Mouse (Mus musculus): ENCODE measurements around the gene A430078G23Rik. TPM values are rescaled to one million over a fixed set of nuclear protein-coding genes. Genes with fewer than 3 reads are reported as not detected.

Gene A430078G23Rik
- polyA plus RNA-seq, 1 experiment from 2014 or later: not detected

DNA sequence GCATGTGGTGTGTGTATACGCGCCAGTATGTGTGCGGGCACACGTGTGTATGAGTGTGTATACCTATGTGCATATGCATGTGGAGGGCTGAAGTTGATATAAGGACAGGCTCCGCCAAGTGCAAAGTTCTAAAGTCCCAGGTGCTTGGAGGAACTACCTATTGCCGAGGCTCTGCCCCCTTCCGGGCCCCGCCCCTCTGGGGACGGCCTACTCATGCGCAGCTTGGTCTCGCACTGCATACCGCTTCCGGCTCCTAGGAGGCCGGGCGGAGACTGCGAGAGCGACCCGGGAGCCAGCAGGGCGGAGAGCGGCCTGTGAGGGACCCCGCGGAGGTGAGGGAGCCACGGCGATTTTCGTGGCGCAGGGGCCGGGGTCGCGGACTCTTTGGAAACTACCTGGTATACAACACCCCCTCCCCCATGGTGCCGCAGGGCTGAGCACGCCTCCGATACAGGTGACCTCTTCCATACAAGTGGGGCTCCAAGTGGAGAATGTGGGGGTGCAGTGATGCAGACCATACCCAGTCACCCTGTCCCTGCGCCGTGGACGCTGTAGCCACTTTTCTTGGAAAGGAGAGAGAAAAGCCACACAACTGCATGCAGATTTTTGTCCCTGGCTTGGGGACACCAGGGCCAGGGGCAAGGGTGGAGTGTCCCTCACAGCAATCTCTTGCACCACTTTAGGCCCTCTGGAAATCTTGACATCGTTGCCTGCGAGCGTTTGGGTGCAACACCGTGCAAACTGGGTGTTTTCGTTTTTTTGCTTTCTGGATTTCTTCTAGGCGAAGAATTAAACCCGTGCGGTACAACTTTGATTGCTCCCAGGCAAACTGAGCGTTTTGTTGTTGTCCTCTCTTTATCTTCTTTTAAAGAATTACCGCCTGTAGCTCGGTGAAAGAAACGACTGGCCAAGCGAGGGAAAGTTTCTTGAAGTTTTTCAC, 39.8 kb downstream of the A430078G23Rik start, which contains the start of gene Arhgef18:
Gene Arhgef18, plus strand, starts transcription at position 236 of the 940 bp plus-strand sequence.
- WGBS: 1% methylated on average over 48 of the region's 48 CpGs
- DNase-seq (ENCODE audit: low spot score) (peak; percentile 89), ATAC-seq (ENCODE audit: low FRiP score) (peak; percentile 97)
- no peak within 1 kb of the TSS for H3K27ac ChIP-seq (ENCODE audit: low read depth, low read length)
- no peaks in the 10 kb centered on the region for H3K9me3 ChIP-seq (ENCODE audit: control insufficient read depth, low read length)
- peaks cover 2% of the 10 kb centered on the region for H3K4me1 ChIP-seq (replicated peaks; ENCODE audit: control insufficient read depth, insufficient read depth, low read length)
- peak within 1 kb of the TSS; percentile 66 for H3K4me2 ChIP-seq (replicated peaks; ENCODE audit: low read depth, low read length)
- no peaks in the 10 kb centered on the region for H3K36me3 ChIP-seq (ENCODE audit: control insufficient read depth, insufficient read depth, low read length)
- peak within 1 kb of the TSS; percentile 70 for H3K9ac ChIP-seq (ENCODE audit: low read depth, low read length)
- peak within 1 kb of the TSS; percentile 66 for H3K4me3 ChIP-seq (ENCODE audit: low read depth, low read length)
- no peaks in the 10 kb centered on the region for H3K27me3 ChIP-seq (ENCODE audit: control insufficient read depth, insufficient read depth, low read length)

DNA sequence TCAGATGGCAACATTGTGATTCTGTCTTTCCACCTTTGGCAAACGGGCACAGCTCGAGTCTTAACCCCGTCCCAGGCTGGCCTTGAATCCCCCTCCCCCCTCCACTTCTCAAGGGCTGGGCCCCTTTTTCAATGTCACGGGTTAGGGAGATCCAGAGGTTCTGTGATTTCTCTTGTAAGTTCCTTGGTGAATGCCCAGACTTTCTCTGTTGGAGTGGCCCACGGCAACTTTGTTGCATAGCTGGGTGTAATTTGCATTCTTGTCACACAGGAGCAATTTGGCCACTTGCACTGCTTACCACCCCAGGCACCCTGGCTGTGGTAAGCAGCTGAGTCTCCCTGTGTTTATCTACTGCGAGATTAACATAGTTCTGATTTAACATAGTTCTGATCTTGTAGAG, 41.4 kb downstream of the A430078G23Rik start:
- peak; percentile 48 for DNase-seq (ENCODE audit: low spot score)
- no peak overlapping the region for H3K4me3 ChIP-seq (ENCODE audit: low read depth, low read length)

DNA sequence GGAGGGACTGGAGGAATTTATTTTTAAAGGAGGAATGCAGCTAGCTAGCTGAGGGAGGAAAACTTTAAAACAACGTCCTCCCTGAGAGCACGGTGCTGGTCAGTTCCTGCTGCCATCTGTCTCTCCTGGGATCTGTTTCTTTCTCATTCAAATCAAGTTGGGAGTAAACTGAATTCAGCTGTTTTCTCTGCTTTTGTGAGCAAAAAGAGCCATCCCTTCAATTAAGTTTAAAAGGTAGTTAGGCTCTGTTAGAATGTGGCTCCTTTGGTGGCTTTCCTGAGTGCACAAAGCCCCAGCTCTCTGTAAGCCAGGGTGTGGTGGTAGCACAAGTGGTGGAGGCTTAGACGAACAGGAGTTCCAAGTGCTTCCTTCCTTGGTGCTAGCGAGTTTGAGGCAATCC, 42.0 kb downstream of the A430078G23Rik start:
- 11% methylated on average over 4 of the region's 4 CpGs for WGBS
- H3K4me3 ChIP-seq (ENCODE audit: low read depth, low read length): no peak overlapping the region
- no peaks in the 10 kb centered on the region for H3K9me3 ChIP-seq (ENCODE audit: control insufficient read depth, low read length)
- ATAC-seq (ENCODE audit: low FRiP score) (no peak), DNase-seq (ENCODE audit: low spot score) (peak; percentile 8)
- H3K4me2 ChIP-seq (replicated peaks; ENCODE audit: low read depth, low read length): 0 out of 2 replicates have a peak overlapping the region, but pooled peaks have one; percentile 13
- no peaks in the 10 kb centered on the region for H3K36me3 ChIP-seq (ENCODE audit: control insufficient read depth, insufficient read depth, low read length)
- H3K9ac ChIP-seq (ENCODE audit: low read depth, low read length): 0 out of 2 replicates have a peak overlapping the region, but pooled peaks have one; percentile 11
- H3K27ac ChIP-seq (ENCODE audit: low read depth, low read length): peak overlapping the region; percentile 42; the same call in 1 of the 2 replicates
- peaks cover 2% of the 10 kb centered on the region for H3K4me1 ChIP-seq (replicated peaks; ENCODE audit: control insufficient read depth, insufficient read depth, low read length)
- no peaks in the 10 kb centered on the region for H3K27me3 ChIP-seq (ENCODE audit: control insufficient read depth, insufficient read depth, low read length)

More for the DNA sequence above, 41.4 kb downstream of the A430078G23Rik start:
- peaks cover 2% of the 10 kb centered on the region for H3K4me1 ChIP-seq (replicated peaks; ENCODE audit: control insufficient read depth, insufficient read depth, low read length)
- no peaks in the 10 kb centered on the region for H3K9me3 ChIP-seq (ENCODE audit: control insufficient read depth, low read length)
- H3K9ac ChIP-seq (ENCODE audit: low read depth, low read length): 0 out of 2 replicates have a peak overlapping the region, but pooled peaks have one; percentile 11
- no peak overlapping the region for H3K27ac ChIP-seq (ENCODE audit: low read depth, low read length)
- ATAC-seq (ENCODE audit: low FRiP score): peak; percentile 18; the same call in 1 of the 2 replicates
- 9% methylated on average over 6 of the region's 6 CpGs for WGBS
- no peaks in the 10 kb centered on the region for H3K27me3 ChIP-seq (ENCODE audit: control insufficient read depth, insufficient read depth, low read length)
- no peaks in the 10 kb centered on the region for H3K36me3 ChIP-seq (ENCODE audit: control insufficient read depth, insufficient read depth, low read length)
- H3K4me2 ChIP-seq (replicated peaks; ENCODE audit: low read depth, low read length): 0 out of 2 replicates have a peak overlapping the region, but pooled peaks have one; percentile 13

DNA sequence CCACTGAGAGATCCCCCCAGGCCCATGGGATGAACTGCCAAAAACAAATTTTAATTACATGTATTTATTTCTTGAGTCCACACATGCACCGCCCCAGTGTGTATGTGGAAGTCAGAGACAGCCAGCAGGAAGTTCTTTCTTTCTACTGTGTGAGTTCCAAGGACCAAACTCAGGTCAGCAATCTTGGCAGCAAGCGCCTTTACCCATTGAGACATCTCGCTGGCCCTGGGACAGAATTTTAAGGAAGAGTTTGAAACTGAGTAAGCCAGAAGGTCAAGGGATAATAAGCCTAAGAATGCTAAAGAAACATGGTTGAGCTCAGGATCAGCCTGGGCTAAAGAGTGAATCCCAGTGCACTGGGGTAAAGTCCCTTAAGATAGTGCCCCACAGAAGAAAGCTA, 44.4 kb downstream of the A430078G23Rik start:
- no peak for DNase-seq (ENCODE audit: low spot score)
- H3K4me2 ChIP-seq (replicated peaks; ENCODE audit: low read depth, low read length): no peak overlapping the region
- peaks cover 2% of the 10 kb centered on the region for H3K4me1 ChIP-seq (replicated peaks; ENCODE audit: control insufficient read depth, insufficient read depth, low read length)
- no peak for ATAC-seq (ENCODE audit: low FRiP score)
- no peaks in the 10 kb centered on the region for H3K9me3 ChIP-seq (ENCODE audit: control insufficient read depth, low read length)
- H3K27me3 ChIP-seq (ENCODE audit: control insufficient read depth, insufficient read depth, low read length): no peaks in the 10 kb centered on the region
- 0 out of 2 replicates have a peak, but pooled peaks cover under 1% of the 10 kb centered on the region for H3K36me3 ChIP-seq (ENCODE audit: control insufficient read depth, insufficient read depth, low read length)
- H3K9ac ChIP-seq (ENCODE audit: low read depth, low read length): no peak overlapping the region
- no peak overlapping the region for H3K4me3 ChIP-seq (ENCODE audit: low read depth, low read length)
- WGBS: 91% methylated on average over 3 of the region's 3 CpGs
- H3K27ac ChIP-seq (ENCODE audit: low read depth, low read length): no peak overlapping the region

DNA sequence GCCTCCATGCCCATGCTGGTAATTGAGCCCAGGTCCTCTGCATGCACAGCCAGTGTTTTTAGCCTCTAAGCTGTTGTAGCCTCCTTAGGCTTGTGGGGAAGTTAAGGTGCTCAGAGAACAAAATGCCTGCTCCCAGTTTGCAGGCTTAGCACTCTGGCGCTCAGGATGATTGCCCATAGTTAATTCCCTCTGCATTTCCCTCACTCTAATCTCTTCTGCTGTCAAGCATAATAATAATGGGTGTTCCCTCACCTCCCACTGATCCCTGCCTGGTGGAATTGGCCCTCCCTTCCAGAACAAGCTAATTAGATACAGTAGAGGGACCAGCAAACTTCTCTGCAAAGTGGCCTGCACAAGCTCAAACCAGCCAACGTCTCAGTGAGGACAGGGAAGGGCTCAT, 47.3 kb downstream of the A430078G23Rik start:
- H3K4me1 ChIP-seq (replicated peaks; ENCODE audit: control insufficient read depth, insufficient read depth, low read length): no peaks in the 10 kb centered on the region
- no peak overlapping the region for H3K4me3 ChIP-seq (ENCODE audit: low read depth, low read length)
- H3K27ac ChIP-seq (ENCODE audit: low read depth, low read length): no peak overlapping the region
- no peak overlapping the region for H3K9ac ChIP-seq (ENCODE audit: low read depth, low read length)
- 45% methylated on average over 2 of the region's 2 CpGs for WGBS
- H3K4me2 ChIP-seq (replicated peaks; ENCODE audit: low read depth, low read length): no peak overlapping the region
- H3K27me3 ChIP-seq (ENCODE audit: control insufficient read depth, insufficient read depth, low read length): no peaks in the 10 kb centered on the region
- H3K9me3 ChIP-seq (ENCODE audit: control insufficient read depth, low read length): no peaks in the 10 kb centered on the region
- H3K36me3 ChIP-seq (ENCODE audit: control insufficient read depth, insufficient read depth, low read length): 0 out of 2 replicates have a peak, but pooled peaks cover 2% of the 10 kb centered on the region
- no peak for DNase-seq (ENCODE audit: low spot score)
- no peak for ATAC-seq (ENCODE audit: low FRiP score)

DNA sequence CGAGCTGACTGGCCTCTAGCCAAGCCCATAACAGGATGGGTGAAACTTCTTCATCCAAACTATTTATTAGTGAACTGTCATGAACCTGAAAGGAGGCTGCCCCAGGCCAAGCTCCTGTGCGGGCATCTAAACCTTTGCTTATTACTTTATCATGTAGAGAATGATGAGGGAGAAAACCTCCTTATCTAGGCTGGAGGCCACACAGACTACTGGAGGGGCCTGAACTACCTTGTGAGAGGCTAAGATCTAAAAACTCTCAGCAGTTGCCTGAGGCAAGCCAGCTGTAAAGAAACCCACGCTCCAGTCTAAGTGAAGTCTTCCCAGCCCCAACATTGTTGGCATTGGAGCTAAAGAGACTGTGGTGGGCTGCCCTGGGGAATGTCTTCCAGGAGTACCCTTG, 54.2 kb downstream of the A430078G23Rik start:
- H3K27me3 ChIP-seq (ENCODE audit: control insufficient read depth, insufficient read depth, low read length): no peaks in the 10 kb centered on the region
- 97% methylated on average over 3 of the region's 3 CpGs for WGBS
- H3K36me3 ChIP-seq (ENCODE audit: control insufficient read depth, insufficient read depth, low read length): 0 out of 2 replicates have a peak, but pooled peaks cover 2% of the 10 kb centered on the region
- H3K9ac ChIP-seq (ENCODE audit: low read depth, low read length): no peak overlapping the region
- no peak overlapping the region for H3K4me3 ChIP-seq (ENCODE audit: low read depth, low read length)
- ATAC-seq (ENCODE audit: low FRiP score) (no peak), DNase-seq (ENCODE audit: low spot score) (no peak)
- no peaks in the 10 kb centered on the region for H3K9me3 ChIP-seq (ENCODE audit: control insufficient read depth, low read length)
- no peaks in the 10 kb centered on the region for H3K4me1 ChIP-seq (replicated peaks; ENCODE audit: control insufficient read depth, insufficient read depth, low read length)
- no peak overlapping the region for H3K27ac ChIP-seq (ENCODE audit: low read depth, low read length)
- no peak overlapping the region for H3K4me2 ChIP-seq (replicated peaks; ENCODE audit: low read depth, low read length)

DNA sequence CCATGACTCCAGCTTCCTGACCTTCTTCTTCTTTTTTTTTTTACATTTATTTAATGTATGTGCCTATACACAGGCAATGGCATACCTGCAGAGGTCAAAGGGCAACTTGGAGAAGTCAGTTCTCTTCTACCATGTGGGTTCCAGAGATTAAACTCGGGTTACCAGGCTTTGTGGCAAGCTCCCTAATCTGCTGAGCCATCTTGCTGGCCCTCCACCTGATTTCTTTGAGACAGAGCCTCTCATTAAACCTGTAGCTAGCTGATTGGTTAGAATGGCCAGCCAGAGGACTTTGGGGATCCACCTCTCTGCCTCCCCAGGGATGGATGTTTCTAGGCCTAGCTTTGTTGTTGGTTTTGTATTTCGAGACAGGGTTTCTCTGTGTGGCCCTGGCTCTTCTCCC, 57.9 kb downstream of the A430078G23Rik start:
- no peak for ATAC-seq (ENCODE audit: low FRiP score)
- 72% methylated on average over 2 of the region's 2 CpGs for WGBS

DNA sequence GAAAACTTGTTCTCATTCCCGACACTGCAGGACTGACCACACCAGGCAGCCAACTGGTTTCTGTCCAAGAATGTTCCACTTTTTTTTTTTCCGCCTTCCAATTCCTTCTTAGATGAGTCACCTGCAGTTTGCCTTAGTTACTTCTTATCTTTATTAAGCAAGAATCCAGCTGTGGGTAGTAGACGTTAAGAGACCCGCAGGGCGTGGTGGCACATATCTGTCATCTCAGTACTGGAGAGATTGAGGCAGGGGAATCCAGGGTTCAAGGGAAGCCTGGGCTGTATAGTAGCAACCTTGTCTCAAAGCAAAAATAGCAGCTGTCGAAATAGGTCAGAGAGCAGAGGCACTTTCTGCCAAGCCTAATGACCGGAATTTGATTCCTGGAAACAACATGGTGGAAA, 58.7 kb downstream of the A430078G23Rik start:
- Histone ChIP-seq H3K9me3 (ENCODE audit: control insufficient read depth, low read length) (no peaks in the 10 kb centered on the region), H3K27me3 (ENCODE audit: control insufficient read depth, insufficient read depth, low read length) (no peaks in the 10 kb centered on the region), H3K27ac (ENCODE audit: low read depth, low read length) (no peak overlapping the region), H3K36me3 (ENCODE audit: control insufficient read depth, insufficient read depth, low read length) (no peaks in the 10 kb centered on the region), H3K4me2 (replicated peaks; ENCODE audit: low read depth, low read length) (no peak overlapping the region), H3K9ac (ENCODE audit: low read depth, low read length) (no peak overlapping the region), H3K4me1 (replicated peaks; ENCODE audit: control insufficient read depth, insufficient read depth, low read length) (peaks cover 12% of the 10 kb centered on the region), H3K4me3 (ENCODE audit: low read depth, low read length) (no peak overlapping the region)
- 93% methylated on average over 7 of the region's 7 CpGs for WGBS
- ATAC-seq (ENCODE audit: low FRiP score) (no peak), DNase-seq (ENCODE audit: low spot score) (no peak)

More for the DNA sequence above, 57.9 kb downstream of the A430078G23Rik start:
- no peak overlapping the region for H3K4me3 ChIP-seq (ENCODE audit: low read depth, low read length)
- DNase-seq (ENCODE audit: low spot score): no peak
- peaks cover 9% of the 10 kb centered on the region for H3K4me1 ChIP-seq (replicated peaks; ENCODE audit: control insufficient read depth, insufficient read depth, low read length)
- H3K27ac ChIP-seq (ENCODE audit: low read depth, low read length): no peak overlapping the region
- no peak overlapping the region for H3K9ac ChIP-seq (ENCODE audit: low read depth, low read length)
- H3K4me2 ChIP-seq (replicated peaks; ENCODE audit: low read depth, low read length): no peak overlapping the region
- no peaks in the 10 kb centered on the region for H3K36me3 ChIP-seq (ENCODE audit: control insufficient read depth, insufficient read depth, low read length)
- no peaks in the 10 kb centered on the region for H3K27me3 ChIP-seq (ENCODE audit: control insufficient read depth, insufficient read depth, low read length)
- no peaks in the 10 kb centered on the region for H3K9me3 ChIP-seq (ENCODE audit: control insufficient read depth, low read length)

Measured in hindbrain, embryonic 11.5 days (tissue).